Mouse (Mus musculus) gastrocnemius, postnatal 10 days (tissue): ENCODE results near the gene Kif13a. TPM values are rescaled to one million over a fixed set of nuclear protein-coding genes. Genes with fewer than 3 reads are reported as not detected.

Experiments used
- DNase-seq: peaks from one replicate; pipeline ENCODE4 v3.0.0; 2021; ENCODE audit warnings: mixed read lengths
- total RNA-seq, 2 experiments: library from RNA; stranded (reverse); gene quantifications; 2 replicates each; pipeline ENCODE4 v1.2.3; 2021

Gene Kif13a
- total RNA-seq, 2 experiments from 2014 or later, result 55.7 to 60.3 TPM

DNA sequence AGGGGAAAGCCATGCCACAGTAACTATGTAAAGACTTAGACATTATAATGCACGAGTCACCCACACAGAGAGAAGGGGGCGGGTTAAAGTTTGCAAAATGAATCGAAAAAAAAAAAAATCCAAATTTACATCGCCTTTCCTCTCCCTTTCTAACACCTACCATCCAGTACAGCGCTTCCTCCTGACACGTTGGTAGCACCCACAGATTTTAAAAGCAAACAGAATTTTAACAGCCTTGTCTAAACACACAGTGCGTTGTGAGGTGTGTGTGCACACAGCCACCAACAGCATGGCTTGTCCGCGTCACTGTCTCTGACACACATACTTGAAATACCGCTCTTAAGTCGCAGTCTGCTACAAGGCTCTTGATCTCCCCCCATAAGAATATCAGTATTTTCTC lies 94.3 kb downstream of the Kif13a start:
- no peak for DNase-seq

DNA sequence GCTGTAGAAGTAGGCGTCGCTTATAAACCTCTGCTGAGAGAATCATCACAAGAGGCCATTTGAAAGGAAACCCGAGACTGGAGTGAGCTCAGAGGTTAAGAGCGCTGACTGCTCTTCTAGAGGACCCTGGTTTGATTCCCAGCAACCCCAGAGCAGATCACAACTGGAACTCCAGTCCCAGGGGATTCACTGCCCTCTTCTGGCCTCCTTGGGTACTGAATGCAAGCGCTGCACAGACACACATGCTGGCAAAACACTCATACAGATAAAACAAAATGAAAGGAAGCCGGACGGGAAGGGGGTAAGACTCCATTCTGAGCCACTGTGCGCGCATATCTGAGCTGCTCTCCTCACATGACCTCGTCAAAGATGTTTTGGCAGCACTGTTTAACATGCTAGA lies 94.9 kb downstream of the Kif13a start:
- DNase-seq, result no peak

DNA sequence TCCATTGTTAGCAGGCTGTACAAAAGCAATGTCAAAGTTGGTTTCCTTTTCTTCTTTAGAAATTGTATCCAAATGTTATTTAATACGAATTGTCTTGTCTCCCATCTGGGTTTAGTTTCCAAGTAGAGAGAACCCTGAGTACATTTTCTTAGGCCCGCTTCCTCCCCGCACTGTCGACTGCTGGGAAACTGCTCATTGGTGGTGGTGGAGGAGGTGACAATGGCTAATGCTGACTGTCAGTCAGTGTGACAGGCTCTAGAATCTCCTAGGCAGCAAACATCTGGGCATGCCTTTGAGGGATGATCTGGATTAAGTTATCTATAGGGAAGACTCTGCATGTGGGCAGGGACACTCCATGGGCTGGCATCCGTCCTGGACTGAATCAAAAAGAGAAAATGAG lies 96.1 kb downstream of the Kif13a start:
- DNase-seq, result no peak

DNA sequence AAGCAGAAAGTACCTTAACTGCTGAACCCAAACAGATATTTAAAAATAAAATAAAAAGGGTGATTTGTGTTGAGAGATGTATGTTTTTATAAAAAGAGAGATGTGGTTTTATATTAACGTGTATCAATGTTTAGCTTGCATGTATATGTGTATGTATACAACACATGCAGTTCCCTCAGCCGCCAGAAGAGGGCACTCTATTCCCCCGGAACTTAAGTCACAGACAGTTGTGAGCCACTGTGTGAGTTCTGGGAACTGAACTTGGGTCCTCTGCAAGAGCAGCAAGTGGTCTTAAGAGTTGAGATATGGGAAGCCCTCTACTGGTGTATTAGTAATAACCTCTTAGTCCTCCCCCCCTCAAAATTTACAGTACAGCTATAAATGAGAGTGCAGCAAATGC lies 96.7 kb downstream of the Kif13a start:
- no peak for DNase-seq

DNA sequence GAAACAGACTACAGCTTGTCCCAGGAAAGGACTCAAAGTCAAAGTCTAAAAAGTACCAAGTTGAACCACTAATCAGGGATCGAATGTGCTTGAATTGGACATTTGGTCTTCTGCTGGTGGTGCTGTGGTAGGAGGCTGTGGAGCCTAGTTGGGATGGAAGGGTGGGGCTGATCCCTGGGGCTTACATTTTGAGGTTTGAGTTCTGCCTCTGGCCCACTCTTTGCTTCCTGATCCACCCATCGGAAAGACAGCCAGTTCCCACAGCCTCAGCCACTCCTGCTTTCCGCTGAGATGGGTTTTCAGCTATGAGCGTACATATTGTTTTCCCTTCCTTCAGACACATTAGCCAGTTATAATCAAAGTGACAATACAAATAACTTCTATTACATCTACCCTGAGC lies 106.4 kb downstream of the Kif13a start:
- DNase-seq, result no peak

DNA sequence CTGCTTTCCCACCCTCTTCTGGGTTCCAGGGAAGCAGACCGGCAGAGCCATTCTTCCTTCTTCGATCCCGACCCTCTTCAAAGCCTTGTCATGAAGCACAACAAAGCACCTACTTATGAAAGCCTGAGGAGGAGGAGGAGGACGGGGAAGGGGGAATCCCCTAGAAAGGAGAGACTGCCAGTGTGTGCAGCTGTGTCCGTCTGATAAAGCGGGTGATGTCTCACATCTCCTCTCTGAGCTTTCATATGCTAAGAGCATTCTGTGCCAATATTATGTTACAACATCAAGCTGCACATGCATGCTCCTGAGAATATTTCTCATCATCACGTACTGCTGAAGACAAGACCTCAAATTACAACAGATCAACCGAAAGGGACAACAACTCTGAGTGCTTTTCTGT lies 107.5 kb downstream of the Kif13a start:
- no peak for DNase-seq

DNA sequence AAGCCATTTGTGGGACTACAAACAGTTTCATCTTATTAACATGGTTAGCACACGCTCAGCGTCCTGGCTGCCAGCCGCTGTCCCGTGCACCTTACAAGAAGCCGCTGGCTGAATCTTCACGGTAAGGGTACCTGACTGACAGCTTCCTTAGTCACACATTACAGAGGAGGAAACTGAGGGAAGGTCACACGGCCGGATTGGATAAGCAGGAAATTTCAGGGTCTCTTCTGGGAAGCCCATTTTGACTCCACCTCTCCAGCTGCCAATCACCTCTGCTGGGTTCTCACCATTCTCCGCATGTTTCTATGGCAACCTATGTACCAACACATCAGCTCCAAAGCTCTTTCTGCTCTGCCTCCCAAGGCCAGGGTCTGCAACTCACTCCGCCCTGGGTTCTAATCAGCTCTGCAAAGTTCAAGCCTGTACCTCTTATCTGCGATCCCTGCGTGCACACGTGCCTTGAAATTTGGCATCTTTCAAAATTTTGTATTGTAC lies 109.9 kb downstream of the Kif13a start:
- DNase-seq, result no peak

DNA sequence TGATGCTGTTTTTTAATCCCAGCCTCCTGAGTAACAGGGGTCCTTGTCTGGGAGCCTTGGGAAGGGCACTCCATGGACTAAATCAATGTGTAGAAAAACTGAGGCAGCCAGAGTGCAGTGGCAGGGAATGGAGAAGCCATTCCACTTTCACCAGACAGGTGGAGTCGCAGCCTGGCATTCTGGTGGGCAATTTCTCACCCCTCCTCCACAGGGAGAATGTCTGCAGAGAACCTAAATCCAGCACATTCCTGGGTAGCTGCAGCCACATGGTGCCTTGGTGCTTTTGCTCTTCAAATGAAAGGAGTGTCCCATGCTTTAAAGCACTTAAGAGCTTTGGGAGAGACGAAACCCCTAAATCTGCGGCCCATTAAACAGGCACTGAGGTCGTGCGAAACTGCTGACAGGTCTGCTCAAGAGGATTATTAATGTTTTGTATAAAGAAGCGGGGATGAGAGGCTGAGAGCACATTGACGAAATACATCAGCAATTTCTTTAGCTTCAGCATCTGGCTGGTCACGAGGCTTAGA lies 110.4 kb downstream of the Kif13a start:
- DNase-seq, result no peak

DNA sequence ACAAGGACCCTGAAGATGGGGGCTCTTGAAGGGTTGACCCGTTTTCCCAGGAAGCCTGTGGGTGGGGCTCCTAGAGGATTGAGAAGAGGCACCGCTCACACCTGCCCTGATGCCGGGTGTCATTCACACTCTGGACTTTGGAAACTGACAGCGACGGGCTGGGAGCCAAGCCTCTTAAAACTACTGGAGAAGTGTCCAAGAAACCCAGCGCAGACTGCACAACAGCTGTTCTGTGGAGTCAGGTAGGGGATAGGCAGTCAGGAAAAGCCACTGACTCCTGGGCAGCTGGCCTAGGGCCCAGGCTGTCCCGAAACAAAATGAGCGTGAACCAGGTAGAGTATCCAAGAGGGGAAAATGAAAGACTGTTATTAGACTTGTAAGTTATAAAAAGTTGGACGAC lies 111.3 kb downstream of the Kif13a start:
- DNase-seq, result peak; percentile 65

DNA sequence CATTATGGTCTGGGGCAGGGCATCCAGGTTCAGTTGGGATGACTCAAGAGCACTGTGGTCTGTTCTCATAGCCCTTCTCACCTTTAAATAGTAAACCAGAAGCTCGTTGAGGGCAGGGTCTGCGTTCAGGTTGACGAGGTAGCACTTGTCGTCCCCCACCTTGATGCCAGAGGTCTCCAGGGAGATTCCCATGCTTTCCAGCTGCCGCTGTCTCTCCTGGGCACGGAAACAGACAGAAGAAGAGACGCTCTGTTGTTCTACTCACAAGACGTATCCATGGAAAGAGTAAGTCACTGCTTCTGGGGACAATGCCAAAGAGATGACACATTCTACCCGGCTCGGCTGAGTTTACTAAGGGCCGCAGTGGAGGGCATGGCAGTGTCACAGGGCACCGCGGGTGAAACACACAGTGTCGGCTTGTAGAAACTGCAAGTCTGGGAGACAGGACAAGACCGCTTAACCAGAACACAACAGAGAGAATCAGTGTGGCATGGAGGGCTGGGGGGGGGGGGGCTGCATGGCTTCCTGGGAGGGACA lies 117.0 kb downstream of the Kif13a start:
- no peak for DNase-seq

DNA sequence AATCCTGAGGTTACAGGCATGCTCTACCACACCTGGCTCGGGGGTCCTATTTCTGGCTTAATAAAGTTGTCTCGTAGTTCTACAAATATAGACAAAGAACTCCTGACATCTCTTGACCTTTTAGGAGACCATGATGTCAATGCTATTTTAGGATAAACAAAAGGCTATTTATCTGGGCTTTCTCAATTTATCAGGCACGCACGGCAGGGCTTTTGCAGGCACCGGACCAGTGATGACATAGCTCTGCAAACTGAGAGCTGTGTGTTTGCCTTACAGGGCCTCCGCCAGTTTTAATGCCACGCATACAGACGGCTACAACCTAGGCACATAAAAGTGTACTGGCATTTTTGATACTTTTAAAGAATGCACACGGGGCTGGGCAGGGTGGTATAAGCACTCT lies 118.0 kb downstream of the Kif13a start:
- no peak for DNase-seq

DNA sequence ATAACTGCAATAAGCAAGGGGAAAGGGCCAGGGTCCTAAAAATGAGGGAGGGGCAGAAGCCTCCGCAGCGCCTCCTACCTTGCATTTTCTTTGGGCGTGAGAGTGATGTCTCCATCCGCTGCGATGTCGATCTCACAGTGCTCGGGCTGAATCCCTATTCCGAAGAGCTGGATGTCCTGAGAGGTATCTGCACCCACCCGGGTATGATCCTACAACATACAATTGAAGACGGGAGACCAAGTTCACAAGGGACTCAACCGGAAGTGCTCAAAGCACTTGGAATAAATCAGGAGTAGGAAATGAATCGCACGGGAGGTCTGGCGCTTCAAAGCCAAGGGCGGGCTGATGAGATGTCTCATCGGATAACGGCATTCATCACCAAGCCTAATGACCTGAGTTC lies 119.1 kb downstream of the Kif13a start:
- DNase-seq, result no peak

DNA sequence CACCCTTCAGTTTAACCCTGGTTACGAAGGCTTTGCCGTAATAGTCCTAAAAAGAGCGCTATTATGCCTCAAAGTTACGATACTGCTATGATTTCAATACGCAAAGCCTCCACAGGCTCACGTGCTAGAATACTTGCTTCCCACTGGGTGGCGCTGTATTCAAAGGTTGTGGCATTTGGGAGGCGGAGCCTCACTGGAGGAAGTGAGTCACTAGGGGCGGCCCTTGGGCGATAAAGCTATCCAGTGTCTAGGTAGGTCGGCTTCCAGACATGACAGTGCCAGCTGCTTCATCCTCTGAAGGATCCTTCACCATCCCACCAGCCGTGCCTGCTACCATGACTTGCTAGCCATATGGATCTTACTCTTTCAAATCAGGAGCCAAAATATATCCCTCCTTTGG lies 119.6 kb downstream of the Kif13a start:
- DNase-seq, result peak; percentile 50

DNA sequence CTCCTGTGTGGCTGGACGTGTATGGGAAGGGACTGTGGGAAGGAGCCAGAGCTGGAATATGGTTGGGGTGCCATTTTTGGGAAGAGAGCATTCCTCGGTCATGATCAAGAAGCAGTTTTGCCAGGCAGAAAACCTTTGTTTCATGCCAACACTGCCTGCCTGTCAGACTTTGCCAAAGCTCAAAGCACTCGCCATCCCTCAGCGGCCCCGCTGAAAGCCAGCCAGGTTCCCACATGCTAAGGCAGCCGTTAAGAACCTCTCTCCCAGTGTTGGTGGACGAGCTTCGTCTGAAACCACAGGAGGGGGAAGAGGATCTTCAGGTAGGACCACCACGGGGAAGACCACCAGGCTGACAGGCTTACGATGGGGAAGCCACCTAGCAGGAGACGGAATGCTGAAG lies 121.8 kb downstream of the Kif13a start:
- DNase-seq, result peak; percentile 20

DNA sequence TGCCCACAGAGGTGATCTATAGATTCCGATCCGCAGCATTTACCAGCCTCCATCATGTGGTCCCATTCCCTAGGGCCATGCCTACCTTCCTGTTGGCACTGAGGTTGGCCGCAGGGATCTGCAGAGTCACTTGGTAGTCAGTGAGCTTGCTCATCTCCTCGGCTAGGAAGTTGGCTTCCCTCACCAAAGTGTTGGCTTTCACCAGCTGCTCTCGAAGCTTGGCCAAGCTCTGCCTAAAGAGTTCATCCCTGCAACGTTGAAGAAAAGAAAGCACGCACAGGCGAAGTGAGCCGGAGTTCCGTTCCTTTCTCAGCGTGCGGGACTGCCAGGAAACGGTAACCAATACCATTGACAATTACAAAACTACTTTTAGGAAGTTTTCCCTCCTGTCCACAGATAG lies 128.5 kb downstream of the Kif13a start:
- DNase-seq, result peak; percentile 17

DNA sequence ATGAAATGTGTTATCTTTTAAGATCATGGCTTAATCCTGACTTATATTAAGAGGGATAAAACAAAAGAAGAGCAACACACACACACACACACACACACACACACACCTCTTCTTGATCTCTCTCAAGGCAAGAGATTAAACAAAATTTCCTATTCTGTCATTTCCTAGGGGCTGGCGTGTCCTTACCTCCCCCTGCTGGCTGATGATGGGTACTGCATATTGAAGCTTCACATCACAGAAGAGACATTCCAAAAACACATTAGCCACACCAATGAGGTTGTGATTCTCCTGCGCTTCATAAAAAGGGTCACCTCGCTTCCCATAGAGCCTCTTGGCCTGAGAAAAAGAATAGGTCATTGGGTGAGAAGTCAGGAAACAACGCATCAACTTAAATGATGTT lies 131.5 kb downstream of the Kif13a start:
- peak; percentile 21 for DNase-seq

DNA sequence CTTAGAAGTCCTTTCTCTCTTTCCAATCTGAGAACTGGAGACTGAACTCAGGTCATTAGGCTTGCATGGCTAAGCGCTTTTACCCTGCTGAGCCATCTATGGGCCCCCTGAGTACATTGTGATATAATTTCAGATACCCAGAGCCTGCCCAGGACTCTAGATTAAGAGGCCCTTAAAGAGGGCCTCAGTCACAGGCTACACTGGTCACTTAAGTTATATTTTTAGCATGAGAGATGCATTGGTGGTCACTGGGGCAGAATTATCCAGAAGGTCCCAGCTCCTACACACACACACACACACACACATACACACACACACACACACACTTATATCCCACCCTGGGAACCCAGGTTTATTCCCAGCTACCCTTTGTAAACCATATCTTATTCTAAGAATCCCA lies 133.3 kb downstream of the Kif13a start:
- DNase-seq, result no peak

DNA sequence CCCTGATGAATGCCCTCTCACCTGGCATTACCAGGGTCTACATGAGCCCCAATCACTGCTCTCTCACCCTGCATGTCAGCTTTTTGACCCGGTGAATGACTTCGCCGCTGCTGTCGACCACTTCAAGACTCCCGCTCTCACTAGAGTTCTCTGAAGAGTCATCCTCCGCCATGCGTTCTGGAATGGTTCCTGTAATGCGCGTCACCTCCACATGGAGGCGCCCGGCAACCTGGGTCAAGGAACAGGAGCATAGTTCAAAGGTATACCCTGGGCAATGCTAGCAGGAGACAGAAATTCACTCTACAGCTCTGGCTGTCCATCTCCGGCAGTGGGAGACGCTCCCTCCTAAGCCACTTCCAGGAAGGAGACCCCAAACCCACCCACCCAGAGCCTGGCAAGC lies 135.8 kb downstream of the Kif13a start:
- no peak for DNase-seq

DNA sequence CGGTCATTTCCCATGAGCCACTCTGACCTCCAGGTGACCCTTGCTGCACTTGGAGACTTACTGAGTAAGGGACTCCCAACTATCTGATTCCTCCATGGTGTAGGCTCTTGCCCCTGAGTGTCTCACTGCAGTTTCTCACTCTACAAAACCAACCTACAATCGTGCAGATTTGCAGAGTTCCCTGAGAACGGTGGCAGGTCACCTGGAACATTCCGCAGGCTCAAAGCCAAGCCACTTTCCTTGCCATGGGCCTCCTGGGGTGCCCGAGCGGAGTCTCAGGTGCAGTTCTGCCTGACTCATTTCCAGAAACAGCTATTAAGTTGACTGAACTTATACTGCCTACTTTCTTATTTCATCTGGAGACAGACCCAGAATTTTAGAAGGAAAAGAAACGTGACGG lies 141.2 kb downstream of the Kif13a start:
- DNase-seq, result no peak

DNA sequence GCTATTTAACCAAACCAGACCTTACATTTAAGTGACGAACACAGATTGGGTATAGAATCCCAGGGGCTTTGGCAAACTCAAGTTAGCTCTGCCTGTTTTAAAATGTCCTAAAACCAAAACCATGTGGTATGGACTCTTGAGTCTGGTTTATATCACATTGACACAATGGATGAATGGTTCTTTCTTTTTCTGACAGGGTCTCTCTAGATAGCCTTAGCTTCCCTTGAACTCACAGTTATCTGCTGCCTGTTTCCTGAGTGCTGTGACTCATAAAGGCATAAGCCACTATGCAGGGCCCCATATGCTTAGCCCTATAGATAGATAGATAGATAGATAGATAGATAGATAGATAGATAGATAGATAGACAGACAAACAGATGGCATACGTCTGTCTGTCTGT lies 142.8 kb downstream of the Kif13a start:
- no peak for DNase-seq

DNA sequence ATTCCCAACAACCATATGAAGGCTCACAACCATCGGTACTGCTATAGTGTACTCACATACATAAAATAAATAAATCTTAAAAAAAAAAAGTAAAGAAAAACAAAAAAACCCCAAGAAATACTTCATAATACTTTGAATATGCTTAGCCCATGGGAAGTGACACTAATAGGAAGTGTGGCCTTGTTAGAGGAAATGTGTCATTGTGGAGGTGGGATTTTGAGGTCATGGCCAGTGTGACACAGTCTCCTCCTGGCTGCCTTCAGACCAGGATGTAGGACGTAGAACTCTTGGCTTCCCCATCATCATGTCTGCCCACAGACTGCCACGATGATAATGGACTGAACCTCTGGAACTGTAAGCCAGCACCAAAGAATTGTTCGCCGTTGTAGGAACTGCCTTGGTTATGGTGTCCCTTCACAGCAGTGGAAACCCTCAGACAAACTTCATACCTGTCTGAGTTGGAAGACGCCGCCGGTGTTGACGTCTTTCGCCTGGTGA lies 143.6 kb downstream of the Kif13a start:
- no peak for DNase-seq

DNA sequence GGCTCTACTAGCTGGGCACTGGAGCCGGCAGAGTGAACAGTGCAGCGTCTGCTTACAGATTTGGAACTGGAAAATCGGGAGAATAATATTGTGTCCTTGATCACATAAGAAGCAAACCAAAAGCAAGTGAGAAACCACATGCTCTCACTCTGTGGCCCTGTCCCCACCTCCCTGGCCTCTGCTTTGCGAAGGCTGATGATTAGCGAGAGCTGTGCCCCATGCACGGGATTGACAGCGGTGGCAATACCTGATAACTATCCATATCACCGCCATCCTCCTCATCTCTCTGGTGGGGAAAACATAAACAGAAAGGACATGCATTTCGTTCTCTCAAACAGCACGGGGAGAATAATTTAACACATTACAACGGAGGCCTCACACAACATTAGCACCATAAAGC lies 149.3 kb downstream of the Kif13a start:
- DNase-seq, result no peak

DNA sequence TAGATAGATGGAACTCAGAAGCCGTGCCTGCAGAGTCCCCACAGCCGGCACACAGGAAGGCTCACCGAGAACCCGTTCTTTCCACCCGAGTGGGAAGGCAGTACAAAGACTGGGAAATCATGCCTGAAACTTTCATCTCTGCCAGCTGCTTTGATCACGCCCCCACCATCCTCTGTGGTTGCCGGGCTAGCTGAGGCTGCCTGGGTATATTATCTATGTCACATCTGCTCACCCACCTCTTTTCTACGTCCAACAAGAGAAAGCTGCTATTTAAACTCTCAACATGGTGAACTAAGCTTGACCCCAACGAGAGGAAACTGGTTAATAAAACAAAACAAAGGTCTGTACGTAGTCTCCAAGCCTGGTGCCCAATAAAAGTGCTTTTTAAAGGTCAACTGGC lies 149.8 kb downstream of the Kif13a start:
- no peak for DNase-seq

DNA sequence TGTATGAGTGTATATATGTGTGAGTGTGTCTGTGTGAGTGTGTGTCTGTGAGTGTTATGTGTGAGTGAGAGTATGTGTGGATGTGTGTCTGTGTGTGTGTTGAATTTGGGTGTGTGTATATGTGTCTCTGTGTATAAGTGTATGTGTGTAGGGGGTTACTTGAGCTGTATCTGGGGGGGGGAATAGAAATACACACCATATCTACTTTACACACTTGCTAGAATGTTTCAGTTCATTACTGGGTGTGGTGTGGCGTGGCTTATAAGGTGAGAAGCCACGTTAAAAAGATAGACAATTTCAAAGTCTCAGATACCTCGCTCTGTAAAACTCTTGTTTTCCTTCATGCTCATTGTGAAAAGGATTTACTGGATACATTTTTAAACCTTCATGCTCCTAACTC lies 152.2 kb downstream of the Kif13a start:
- no peak for DNase-seq
